Mouse (Mus musculus): ENCODE measurements around the gene Sirpa.

DNA sequence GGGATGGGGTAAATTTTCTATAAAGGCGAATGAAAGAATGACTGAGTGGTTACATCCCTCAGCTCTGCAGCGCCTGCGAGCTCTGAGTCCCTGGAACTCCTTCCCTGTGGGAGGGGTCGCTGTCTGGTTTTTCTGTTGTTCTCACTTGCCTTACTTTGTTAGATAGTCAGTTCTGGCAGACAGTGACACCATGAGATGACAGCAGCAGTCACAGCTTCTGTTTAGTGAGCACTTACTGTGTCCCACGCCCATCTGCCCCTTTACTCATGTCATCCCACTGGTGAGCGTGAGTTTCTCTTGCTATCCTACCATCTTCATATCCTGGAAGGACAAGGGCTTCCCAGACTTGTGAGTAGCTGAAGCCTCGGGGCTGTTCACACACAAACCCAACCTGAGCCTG, 31.1 kb downstream of the Sirpa start:
- TF ChIP-seq CTCF (IDR thresholded peaks at IDR 0.05; ENCODE audit: low read depth) (no peak), EP300 (IDR thresholded peaks at IDR 0.05; ENCODE audit: low read depth) (no peak)

All from liver, postnatal 0 days (tissue).